Mouse (Mus musculus) thymus, postnatal 36 days (tissue): ENCODE results near the gene Zscan12.

Experiments used
- DNase-seq, 2 experiments: peaks; one replicate each; pipeline ENCODE4 v3.0.0; 2022; ENCODE audit warnings: mixed read lengths in 2 of 2

The Zscan12 gene

GRCm38 (mm10) chr13:21362621-21363248, at the start of gene Zscan12:
Gene Zscan12, plus strand, starts transcription at chr13:21362820.
- peak; percentile 78 to 86 for DNase-seq

DNA sequence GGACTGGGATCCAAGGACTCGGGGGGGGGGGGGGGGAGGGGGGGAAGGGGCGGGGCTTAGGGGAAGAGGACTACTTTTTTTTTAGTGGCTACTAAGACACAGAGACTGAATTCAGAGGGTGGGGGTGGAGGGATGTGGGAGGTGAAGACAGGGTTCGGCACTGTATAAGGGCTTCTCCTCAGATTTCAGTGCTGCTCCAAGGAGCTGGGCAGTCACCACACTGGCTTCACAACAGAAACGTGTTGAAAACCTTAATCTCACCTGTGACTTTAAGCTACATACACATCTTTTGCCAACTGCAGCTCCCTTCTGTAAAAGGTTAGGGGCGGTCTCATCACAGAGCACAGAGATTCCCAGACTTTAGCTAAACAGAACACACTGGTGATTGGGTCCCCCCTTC, 49.8 kb upstream of the Zscan12 start:
- DNase-seq = no peak

DNA sequence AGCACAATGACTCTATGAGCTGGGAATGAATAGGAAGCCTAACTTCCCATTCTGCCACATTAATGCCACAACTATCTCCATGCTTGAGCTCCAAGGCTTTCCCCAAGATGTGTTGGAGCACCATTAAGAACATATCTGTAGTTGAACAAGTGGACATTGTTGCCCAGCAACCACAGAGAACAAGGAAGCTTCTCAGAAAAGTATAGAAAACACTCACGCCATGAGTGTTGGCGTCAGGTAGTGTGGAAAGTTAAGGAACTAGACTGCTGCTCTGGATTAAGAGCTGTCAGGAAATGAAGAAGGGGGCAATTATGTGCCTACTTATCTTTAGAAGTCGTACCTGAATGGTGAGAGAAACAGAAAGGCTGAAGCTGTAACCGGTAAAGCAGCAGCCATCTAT, 48.7 kb upstream of the Zscan12 start:
- no peak for DNase-seq

DNA sequence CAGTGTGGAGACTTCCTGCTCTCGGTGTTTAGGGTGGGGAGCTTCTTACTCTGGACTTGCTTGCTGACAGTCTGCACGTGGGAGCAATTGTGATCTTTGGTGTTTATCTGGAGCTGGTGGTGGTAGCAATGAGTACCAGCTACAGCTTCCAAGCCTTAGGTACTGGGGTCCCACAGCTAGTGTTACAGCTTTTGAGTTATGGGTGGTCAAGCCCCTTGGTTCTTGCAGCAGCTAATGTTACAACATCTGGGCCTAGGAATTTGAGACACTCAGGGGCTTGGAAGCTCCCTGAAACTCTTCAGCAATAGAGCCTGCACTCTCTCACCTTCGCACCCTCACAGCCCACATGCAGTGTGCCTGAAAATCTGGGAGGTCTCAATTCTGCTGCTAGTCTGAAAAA, 42.4 kb upstream of the Zscan12 start:
- no peak for DNase-seq

DNA sequence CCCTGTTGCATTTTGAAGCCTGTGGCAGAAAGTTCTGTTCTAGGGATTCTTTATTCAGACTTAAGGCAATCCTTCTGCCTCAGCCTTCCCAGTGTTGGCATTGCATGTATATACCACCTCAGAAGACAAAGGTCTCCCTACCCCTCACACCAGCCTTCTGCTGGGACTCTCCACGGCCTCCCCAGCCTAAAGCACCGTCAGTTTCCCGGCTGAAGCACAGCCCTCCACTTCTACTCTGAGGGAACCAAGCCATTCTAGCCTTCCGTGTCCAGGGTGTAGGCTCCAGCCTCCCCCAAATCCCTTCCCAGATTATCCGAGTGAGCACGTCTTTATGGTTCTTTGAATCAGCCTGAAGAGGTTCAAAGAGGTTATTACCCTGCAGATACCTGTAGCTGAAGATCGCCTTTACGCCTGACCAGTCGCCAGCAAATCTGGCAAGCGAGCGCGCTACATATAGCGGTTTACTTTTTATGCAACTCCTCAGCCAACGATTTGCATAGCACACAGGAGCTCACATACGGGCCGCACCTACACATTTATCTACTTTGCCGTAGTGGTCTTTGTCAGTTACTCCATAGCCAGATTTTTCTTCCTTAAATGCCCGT, 40.6 kb upstream of the Zscan12 start:
- no peak for DNase-seq

DNA sequence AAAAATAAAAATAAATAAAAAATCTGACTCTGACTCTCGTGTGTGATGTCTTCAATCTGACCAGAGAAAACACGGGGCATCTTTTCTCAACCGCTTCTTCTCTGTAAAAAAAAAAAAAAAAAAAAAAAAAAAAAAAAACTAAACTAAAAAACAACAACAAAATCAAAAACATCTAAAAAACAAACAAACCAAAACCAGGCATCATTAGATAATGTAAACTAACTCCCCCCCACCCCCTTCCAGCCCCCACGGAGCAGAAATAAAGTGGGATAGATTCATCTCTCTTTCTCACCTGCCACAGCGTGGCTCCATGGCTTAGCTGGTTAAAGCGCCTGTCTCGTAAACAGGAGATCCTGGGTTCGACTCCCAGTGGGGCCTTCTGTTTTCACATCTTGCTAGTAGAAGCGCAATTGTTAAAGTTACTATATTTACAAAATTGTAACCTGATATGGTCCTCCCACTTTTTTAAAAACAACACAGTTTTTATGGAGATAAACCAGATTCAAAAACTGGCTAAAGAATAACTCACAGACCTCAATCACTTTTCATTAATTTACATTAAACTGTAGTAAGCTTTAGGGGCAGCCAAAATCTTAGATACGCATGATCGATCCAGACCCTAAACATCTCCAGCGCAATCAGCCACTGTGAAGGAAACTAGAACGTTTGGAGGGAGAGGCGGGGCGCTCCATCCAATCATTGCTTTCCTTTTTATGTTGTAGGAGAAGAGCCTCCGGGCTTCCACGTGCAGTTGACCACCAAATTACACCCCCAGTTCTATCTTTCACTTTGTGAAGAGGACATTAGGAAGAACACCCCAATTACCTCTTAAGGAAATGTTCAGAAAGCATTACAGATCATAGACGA, 39.9 kb upstream of the Zscan12 start:
- no peak for DNase-seq

DNA sequence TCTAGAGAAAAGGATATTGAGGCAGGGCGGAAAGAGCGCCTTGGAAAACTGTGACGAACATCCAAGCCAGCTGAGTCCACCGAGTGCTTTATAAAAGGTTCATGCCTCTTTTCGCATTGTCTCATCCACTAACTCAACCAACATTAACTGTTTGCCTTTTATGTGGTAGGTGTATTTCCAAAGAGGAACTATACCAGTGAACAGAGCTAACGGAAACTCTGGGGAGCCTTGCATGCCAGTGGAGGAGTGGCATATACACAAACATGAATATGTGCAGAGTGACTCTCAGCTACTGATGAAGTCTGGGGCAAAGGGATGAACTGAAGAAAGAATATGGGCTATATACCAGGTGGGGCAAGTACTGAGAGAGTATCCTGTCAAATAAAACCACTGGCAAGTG, 39.2 kb upstream of the Zscan12 start:
- DNase-seq = no peak

DNA sequence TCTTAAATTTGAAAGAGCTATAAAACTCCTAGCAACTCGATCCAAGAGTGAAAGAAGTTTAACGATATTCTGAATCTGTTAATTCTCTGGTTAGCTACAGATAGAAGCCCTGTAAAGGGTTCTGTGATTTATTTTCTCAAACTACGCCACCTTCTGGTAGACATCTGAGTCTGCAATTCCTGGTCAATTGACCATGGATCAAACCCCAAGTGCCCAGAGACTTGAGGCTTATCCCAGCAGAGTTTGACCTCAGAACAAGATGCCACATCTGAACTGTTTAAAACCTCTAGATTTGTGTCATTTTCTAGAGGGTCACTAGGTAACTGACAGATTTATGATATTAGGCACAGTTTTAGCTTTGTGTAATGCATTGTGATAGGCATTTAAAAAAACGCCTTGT, 36.4 kb upstream of the Zscan12 start:
- DNase-seq = no peak

GRCm38 (mm10) chr13:21326657-21327211, 35.9 kb upstream of the Zscan12 start:
- DNase-seq = peak; percentile 23 to 26

- DNase-seq = no peak
These were observed 35.2 kb upstream of the Zscan12 start for GRCm38 (mm10) chr13:21327424-21327823.

GRCm38 (mm10) chr13:21346610-21347009, 16.0 kb upstream of the Zscan12 start, which contains the start of gene Olfr1367:
Gene Olfr1367, plus strand, starts transcription at chr13:21346910.
- DNase-seq = no peak

DNA sequence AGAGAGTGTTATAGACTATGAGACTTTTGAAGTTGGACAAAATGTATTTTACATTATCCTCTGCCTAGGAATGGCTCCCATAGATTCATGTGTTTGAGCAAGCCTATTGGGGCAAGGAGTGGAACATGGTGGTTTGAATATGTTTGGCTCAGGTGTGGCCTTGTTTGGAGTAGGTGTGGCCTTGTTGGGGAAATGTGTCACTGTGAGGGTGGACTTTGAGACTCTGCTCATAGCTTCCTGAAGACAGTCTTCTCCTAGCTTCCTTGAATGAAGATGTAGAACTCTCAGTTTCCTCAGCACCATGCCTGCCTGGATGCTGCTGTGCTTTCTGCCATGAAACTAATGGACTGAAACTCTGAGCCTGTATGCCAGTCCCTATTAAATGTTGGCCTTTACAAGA, 12.0 kb upstream of the Zscan12 start:
- DNase-seq = no peak

DNA sequence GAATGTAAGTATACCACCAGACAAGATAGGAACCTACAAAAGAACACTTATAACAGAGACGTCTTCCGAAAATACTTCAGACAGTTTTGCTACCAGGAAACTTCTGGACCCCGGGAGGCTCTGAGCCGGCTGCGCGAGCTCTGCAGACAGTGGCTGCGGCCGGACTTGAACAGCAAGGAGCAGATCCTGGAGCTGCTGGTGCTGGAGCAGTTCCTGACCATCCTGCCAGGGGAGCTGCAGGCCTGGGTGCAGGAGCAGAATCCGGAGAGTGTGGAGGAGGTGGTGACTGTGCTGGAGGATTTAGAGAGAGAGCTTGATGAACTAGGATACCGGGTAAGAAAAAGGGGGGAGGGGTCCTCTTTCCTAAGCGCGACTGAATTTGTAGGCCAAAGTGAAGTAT, 1.1 kb downstream of the Zscan12 start:
- DNase-seq = no peak

DNA sequence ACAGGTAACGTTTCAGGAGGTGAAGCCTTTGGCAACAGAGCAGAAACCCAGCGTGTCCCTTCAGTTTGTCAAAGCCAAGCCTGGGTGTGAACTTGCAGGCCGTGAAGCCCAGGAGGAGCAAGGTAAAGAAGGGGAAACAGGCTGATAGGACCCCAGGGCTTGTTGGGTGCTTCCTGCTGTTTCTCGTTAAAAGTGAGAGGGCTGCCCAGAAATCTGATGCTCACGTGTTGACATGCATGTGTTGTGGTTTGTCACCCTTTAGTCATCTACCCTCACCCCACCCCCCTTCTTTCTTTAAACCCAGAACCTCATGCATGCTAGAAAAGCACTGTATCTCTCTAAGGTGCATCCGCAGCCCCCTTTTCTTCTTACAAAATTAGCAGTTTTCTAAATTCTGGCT, 4.0 kb downstream of the Zscan12 start:
- DNase-seq = peak; percentile 13

GRCm38 (mm10) chr13:21372700-21373099, 10.1 kb downstream of the Zscan12 start:
- no peak for DNase-seq

GRCm38 (mm10) chr13:21377773-21378172, 15.2 kb downstream of the Zscan12 start:
- no peak for DNase-seq

DNA sequence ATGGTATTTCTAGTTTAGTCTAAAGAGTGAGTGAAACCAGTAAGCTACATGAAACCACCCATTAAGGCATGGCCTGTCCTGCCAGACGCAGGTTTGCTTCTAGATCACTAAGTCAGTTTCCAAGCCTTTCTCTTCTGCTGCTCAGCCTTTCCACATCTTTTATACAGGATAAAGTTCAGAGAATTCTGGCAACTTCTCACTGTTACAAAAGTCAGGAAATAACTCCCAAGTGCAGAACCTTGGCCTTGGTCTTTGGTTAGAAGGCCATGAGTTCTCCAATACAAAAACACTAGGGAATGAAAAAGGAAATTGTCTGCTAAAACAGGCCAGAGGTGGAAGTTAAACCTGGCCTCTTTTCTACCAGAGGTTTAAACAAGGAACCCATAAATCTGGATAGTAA, 32.6 kb downstream of the Zscan12 start:
- no peak for DNase-seq

DNA sequence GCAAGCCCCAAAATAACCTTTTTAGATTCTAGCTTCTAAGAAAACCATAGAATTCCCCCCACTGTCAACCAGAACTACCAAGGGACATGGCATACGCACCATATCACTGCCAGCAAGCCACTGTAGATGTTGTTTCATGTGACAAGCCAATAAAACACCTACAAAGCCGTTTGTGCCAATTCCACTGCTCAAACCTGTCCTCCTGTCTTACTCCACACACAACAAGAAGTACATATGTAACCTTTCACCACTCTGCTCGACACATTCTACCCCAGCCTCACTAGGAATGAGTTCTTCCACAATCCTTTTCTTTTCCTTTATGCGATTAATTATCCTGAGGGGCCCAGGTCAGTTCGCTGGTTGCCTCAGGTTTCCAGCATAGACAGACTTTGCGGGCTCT, 33.0 kb downstream of the Zscan12 start:
- DNase-seq = no peak

DNA sequence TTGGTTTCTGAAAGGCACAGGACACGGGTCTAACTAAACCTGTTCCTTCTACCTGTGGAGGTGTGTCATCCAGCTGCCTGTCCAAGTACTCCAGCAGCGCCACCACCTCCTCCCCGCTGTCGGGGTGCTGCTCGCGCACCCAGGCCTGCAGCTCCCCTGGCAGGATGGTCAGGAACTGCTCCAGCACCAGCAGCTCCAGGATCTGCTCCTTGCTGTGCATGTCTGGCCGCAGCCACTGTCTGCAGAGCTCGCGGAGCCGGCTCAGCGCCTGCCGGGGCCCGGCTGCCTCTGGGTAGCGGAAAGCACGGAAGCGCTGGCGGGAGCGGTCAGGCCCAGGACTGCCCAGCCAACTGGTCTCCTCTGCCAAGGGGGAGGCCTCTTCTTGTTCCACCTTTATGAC, 33.4 kb downstream of the Zscan12 start:
- peak in 1 of 2 experiments; percentile 9 for DNase-seq

DNA sequence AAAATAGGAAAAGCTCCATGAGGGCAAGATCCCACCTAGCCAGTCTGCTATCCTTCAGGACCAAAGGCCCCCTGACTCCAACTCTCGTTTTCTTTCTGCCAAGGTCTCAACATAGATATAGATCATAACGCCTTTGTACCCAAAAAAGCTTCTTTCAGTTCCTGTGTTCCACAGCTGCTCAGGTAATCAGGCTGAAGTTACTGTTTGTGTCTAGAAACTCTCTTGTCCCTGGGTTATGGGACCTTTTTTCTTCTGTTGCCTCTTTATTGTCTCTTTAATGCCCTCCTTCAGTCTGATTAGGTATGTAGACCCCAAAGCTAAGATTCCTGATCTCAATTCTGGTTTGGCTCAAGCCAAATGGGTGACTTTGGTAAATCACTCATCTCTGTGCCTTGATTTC, 34.9 kb downstream of the Zscan12 start:
- DNase-seq = no peak

DNA sequence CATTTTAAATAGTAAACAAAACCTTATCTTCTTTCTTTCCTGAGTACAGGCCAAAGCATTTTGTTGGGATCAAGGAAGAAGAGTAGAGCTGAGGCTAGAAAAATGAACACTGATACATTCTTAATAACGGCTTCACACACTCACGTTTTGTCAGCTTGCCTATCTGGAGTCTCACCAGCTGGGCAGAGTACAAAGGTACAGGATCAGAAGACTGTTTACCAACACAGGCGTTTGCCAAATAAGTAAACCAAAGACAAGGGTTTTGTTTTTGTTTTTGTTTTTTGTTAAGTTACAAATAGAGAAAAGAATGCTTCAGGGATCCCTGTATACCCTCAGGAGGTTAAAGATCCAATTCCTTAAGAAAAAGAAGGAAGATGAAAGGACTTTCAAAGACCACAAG, 38.5 kb downstream of the Zscan12 start:
- DNase-seq = no peak

GRCm38 (mm10) chr13:21401636-21402286, 39.1 kb downstream of the Zscan12 start:
- DNase-seq = no peak

- peak; percentile 84 to 85 for DNase-seq
These were observed 39.7 kb downstream of the Zscan12 start, which contains the start of gene Zkscan3 for GRCm38 (mm10) chr13:21402287-21402846. Gene Zkscan3, minus strand, starts transcription at chr13:21402755.
